Mouse (Mus musculus): ENCODE measurements around the gene Fbll1. TPM values are rescaled to one million over a fixed set of nuclear protein-coding genes. Genes with fewer than 3 reads are reported as not detected.
A peak's percentile ranks its signal among the peaks of the same experiment; 100 is the strongest.

Fbll1 gene
- polyA plus RNA-seq, 1 experiment from 2014 or later: not detected

- ATAC-seq (ENCODE audit: insufficient read depth) (peak; percentile 100), DNase-seq (peak; percentile 98)
- H3K4me1 ChIP-seq (ENCODE audit: insufficient read depth): no peaks in the 10 kb centered on the region
- 0 out of 2 replicates have a peak, but pooled peaks have one; percentile 6 for TF ChIP-seq CTCF (IDR thresholded peaks at IDR 0.05; ENCODE audit: low read depth)
- WGBS: under 1% methylated on average over 43 of the region's 50 CpGs
- no peaks in the 10 kb centered on the region for H3K9me3 ChIP-seq (ENCODE audit: low read depth, low read length)
- H3K27ac ChIP-seq (ENCODE audit: low read depth): peak within 1 kb of the TSS; percentile 95
- H3K27me3 ChIP-seq (ENCODE audit: insufficient read depth, low read length): no peaks in the 10 kb centered on the region
- peak within 1 kb of the TSS; percentile 93 for H3K9ac ChIP-seq
- peak within 1 kb of the TSS; percentile 85 for H3K4me3 ChIP-seq (ENCODE audit: low read depth, low read length)
- peak within 1 kb of the TSS; percentile 86 for H3K4me2 ChIP-seq
- peaks cover 6% of the 10 kb centered on the region; the same call in 1 of the 2 replicates for H3K36me3 ChIP-seq (ENCODE audit: insufficient read depth)
Observed at GRCm38 (mm10) chr11:35769188-35769745, 29.4 kb downstream of the Fbll1 start, which contains the start of gene Pank3. Gene Pank3 (plus strand): TSS chr11:35769484.

- Histone ChIP-seq H3K27ac (ENCODE audit: low read depth) (no peak overlapping the region), H3K9ac (no peak overlapping the region), H3K4me2 (no peak overlapping the region), H3K4me1 (ENCODE audit: insufficient read depth) (no peaks in the 10 kb centered on the region), H3K36me3 (ENCODE audit: insufficient read depth) (no peaks in the 10 kb centered on the region), H3K9me3 (ENCODE audit: low read depth, low read length) (no peaks in the 10 kb centered on the region), H3K27me3 (ENCODE audit: insufficient read depth, low read length) (no peaks in the 10 kb centered on the region), H3K4me3 (ENCODE audit: low read depth, low read length) (no peak overlapping the region)
- no peak for ATAC-seq (ENCODE audit: insufficient read depth)
- DNase-seq: no peak
- 85% methylated on average over 5 of the region's 5 CpGs for WGBS
- TF ChIP-seq CTCF (IDR thresholded peaks at IDR 0.05; ENCODE audit: low read depth): no peak
Observed at GRCm38 (mm10) chr11:35766845-35767244, 31.8 kb downstream of the Fbll1 start.

GRCm38 (mm10) chr11:35760627-35761003, 38.1 kb downstream of the Fbll1 start:
- WGBS: 86% methylated on average over 4 of the region's 4 CpGs
- no peaks in the 10 kb centered on the region for H3K36me3 ChIP-seq (ENCODE audit: insufficient read depth)
- no peaks in the 10 kb centered on the region for H3K27me3 ChIP-seq (ENCODE audit: insufficient read depth, low read length)
- ATAC-seq (ENCODE audit: insufficient read depth): no peak
- no peak for TF ChIP-seq CTCF (IDR thresholded peaks at IDR 0.05; ENCODE audit: low read depth)
- no peak overlapping the region for H3K4me3 ChIP-seq (ENCODE audit: low read depth, low read length)
- no peak overlapping the region for H3K9ac ChIP-seq
- no peaks in the 10 kb centered on the region for H3K9me3 ChIP-seq (ENCODE audit: low read depth, low read length)
- no peaks in the 10 kb centered on the region for H3K4me1 ChIP-seq (ENCODE audit: insufficient read depth)
- H3K27ac ChIP-seq (ENCODE audit: low read depth): no peak overlapping the region
- no peak overlapping the region for H3K4me2 ChIP-seq
- DNase-seq: no peak

- no peak overlapping the region for H3K27ac ChIP-seq (ENCODE audit: low read depth)
- no peaks in the 10 kb centered on the region for H3K9me3 ChIP-seq (ENCODE audit: low read depth, low read length)
- 73% methylated on average over 7 of the region's 7 CpGs for WGBS
- no peak overlapping the region for H3K4me3 ChIP-seq (ENCODE audit: low read depth, low read length)
- DNase-seq (no peak), ATAC-seq (ENCODE audit: insufficient read depth) (no peak)
- no peaks in the 10 kb centered on the region for H3K36me3 ChIP-seq (ENCODE audit: insufficient read depth)
- no peaks in the 10 kb centered on the region for H3K27me3 ChIP-seq (ENCODE audit: insufficient read depth, low read length)
- H3K4me2 ChIP-seq: no peak overlapping the region
- H3K9ac ChIP-seq: no peak overlapping the region
- H3K4me1 ChIP-seq (ENCODE audit: insufficient read depth): no peaks in the 10 kb centered on the region; the same call in 1 of the 2 replicates
- TF ChIP-seq CTCF (IDR thresholded peaks at IDR 0.05; ENCODE audit: low read depth): no peak
Observed at GRCm38 (mm10) chr11:35760001-35760626, 38.6 kb downstream of the Fbll1 start.

DNA sequence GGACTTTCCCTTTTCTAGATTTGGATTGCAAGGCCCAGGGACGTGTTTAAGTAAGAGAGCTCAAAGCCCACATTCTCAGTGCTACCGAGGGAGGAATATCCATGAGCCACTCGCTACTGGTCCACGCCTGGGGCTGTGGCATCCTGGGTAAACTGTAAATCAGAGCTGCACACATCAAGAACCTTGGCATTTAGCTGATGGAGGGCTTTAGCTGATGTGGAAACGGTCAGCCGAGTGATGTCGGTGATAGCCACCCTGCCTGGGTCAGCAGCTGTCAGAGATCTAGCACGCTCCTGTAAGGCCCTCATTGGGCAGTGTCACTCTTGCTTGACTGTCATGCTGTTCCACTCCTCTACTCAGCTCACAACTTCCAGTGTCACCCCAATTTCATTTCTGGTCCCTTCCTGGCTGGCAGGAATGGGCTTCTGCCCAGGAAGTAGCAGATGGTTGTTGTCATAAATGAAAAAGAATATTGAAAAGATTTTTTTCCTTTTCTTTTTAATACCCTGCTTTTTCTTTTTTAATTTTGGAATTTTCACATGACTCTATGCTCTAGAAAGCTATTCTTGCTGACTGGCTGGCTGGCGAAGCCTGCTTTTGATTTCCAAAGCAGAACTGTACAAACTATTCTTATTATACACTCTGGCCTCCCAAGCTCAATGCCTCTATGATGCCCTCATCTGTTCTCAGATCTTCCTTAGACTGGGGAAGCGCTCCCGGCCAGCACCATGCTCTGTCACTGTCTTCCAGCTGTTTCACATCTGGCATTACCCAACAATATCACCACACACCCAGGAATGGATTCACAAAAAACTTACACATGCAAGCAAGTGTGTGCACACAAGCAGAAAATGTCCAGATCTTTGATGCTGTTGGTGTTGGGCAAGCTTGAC, 42.0 kb downstream of the Fbll1 start:
- DNase-seq (peak; percentile 74), ATAC-seq (ENCODE audit: insufficient read depth) (peak; percentile 88)
- 58% methylated on average over 11 of the region's 11 CpGs for WGBS
- Histone ChIP-seq H3K9me3 (ENCODE audit: low read depth, low read length) (no peaks in the 10 kb centered on the region), H3K36me3 (ENCODE audit: insufficient read depth) (no peaks in the 10 kb centered on the region), H3K4me3 (ENCODE audit: low read depth, low read length) (no peak overlapping the region), H3K4me2 (no peak overlapping the region), H3K27me3 (ENCODE audit: insufficient read depth, low read length) (no peaks in the 10 kb centered on the region), H3K27ac (ENCODE audit: low read depth) (no peak overlapping the region), H3K9ac (no peak overlapping the region), H3K4me1 (ENCODE audit: insufficient read depth) (no peaks in the 10 kb centered on the region; the same call in 1 of the 2 replicates)
- TF ChIP-seq CTCF (IDR thresholded peaks at IDR 0.05; ENCODE audit: low read depth): no peak

- H3K9ac ChIP-seq: no peak overlapping the region
- WGBS: 33% methylated on average over 6 of the region's 6 CpGs
- no peaks in the 10 kb centered on the region for H3K27me3 ChIP-seq (ENCODE audit: insufficient read depth, low read length)
- ATAC-seq (ENCODE audit: insufficient read depth) (no peak), DNase-seq (peak; percentile 46)
- H3K36me3 ChIP-seq (ENCODE audit: insufficient read depth): no peaks in the 10 kb centered on the region
- TF ChIP-seq CTCF (IDR thresholded peaks at IDR 0.05; ENCODE audit: low read depth): no peak
- H3K4me3 ChIP-seq (ENCODE audit: low read depth, low read length): no peak overlapping the region
- no peak overlapping the region for H3K4me2 ChIP-seq
- no peaks in the 10 kb centered on the region; the same call in 1 of the 2 replicates for H3K4me1 ChIP-seq (ENCODE audit: insufficient read depth)
- no peaks in the 10 kb centered on the region for H3K9me3 ChIP-seq (ENCODE audit: low read depth, low read length)
- no peak overlapping the region for H3K27ac ChIP-seq (ENCODE audit: low read depth)
Observed at GRCm38 (mm10) chr11:35755546-35755945, 43.1 kb downstream of the Fbll1 start.

All from lung, embryonic 14.5 days (tissue).